Mouse (Mus musculus) gonadal fat pad, adult 2 months (tissue): Measurements from ENCODE around the gene Vmn2r11. TPM values are rescaled to one million over a fixed set of nuclear protein-coding genes. Genes with fewer than 3 reads are reported as not detected.
"Not testable (repeated sequence)": the region's sequence is repeated elsewhere in the genome, so short reads cannot be mapped to it uniquely, and the experiment has no call there.

Source experiments
- DNase-seq: peaks from one replicate; pipeline ENCODE4 v3.0.0-alpha.2; 2012; ENCODE audit warnings: low read depth
- polyA plus RNA-seq: library from polyadenylated mRNA; depleted of rRNA; stranded (reverse); fragments of >200 nt; gene quantifications from 2 replicates; pipeline ENCODE4 v1.2.3, GENCODE M21; 2012; rRNA removed

Vmn2r11 gene
- polyA plus RNA-seq: not detected in 2 replicates

DNA sequence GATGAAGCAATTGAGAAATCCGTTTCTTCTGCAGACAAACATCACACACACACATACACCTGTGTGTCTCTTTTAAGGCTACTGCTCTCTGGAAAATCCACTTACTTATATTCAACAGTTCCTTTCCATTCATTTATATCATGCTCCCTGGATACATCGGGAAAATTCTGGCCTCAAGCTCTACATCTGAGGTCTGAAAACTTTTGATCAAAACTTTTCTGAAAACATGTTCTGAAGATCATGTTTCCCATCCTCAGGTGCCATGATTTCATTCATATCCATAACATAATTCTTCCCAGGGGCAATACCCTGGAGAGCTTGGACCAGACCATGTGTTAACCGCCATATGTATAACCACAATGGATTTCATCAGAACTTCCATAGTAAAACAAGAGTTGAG lies at the start of gene Vmn2r11:
Vmn2r11 (minus strand) TSS at position 101 of the 400 bp plus-strand sequence.
- not testable (repeated sequence) for DNase-seq

DNA sequence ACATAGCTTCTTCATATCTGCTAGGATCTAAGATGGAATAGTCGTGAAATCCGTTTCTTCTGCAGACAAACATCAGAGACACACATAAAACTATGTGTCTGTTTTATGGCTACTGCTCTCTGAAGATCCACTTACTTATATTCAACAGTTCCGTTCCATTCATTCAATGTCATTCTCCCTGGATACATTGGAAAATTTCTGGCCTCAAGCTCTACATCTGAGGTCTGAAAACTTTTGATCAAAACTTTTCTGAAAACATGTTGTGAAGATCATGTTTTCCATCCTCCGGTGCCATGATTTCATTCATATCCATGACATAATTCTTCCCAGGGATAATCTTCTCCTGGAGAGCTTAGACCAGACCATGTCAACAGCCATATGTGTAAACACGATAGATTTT lies 38.5 kb upstream of the Vmn2r11 start, which contains the start of gene Vmn2r12:
Vmn2r12 (minus strand) TSS at position 101 of the 400 bp plus-strand sequence.
- DNase-seq: not testable (repeated sequence)

DNA sequence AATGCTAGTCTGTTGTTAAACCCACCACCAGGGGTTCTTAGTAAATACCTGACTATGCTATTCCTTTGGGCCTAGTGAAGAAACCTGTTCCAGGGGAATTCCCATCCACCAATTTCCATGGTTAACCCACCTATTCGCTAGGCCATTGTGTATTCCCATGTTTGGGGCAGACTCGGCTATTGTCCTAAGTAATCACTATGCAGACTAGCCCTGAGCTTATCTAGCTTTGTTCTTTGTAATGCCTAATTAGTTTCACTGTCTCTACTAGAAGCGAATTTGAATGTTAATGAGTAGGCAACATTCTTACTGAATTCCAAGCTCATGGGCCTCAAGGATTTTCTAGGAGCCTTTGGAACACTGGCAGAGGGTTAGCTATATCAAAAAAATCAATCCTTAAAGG lies 37.1 kb upstream of the Vmn2r11 start:
- DNase-seq: not testable (repeated sequence)

DNA sequence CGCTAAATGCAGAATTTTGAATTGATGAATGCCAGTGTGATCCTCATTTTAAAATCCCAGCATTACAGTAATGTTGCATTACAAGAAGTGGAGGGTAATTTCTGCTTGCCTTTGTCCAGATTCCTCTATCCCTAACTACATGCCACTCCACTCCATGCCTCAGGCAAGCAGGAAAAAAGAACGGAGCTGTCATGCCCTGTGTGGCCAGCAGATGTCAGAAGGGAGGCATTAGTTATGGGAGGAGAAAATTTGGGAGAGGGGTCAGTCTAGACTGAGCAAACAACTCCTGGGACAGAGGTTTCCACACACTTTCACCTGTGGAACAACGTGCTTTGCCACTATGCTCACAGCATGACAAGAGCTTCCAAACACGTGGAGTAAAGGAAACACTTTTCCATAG lies 12.6 kb upstream of the Vmn2r11 start:
- not testable (repeated sequence) for DNase-seq

DNA sequence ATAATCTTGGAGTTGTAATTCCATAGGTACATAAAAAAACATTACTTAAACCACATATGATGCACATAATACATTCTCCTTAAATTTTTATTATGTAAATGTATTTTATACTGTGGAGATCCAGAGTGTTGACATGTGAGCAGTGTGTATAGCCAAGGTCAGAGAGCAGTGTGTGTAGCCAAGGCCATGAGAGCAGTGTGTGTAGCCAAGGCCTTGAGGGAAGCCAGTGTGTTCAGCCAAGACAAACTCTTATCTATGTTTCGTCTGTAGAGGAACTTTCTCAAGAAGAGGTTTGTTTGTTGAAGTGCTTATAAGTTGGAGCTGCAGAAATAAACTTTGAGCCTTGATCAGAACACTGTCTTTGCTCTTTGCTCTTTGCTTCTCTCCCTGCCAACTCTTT lies 4.1 kb downstream of the Vmn2r11 start:
- peak; percentile 12 for DNase-seq

DNA sequence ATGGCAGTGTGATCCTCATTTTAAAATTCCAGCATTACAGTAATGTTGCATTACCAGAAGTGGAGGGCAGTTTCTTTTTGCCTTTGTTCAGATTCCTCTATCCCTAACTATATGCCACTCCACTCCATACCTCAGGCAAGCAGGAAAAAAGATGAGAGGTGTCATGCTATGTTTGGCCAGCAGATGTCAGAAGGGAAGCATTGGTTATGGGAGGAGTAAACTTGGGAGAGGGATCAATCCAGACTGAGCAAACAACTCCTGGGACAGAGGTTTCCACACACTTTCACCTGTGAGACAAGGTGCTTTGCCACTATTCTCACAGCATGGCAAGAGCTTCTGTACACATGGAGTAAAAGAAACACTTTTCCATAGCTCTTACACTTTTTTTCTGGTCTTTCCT lies 26.8 kb downstream of the Vmn2r11 start:
- no peak for DNase-seq

DNA sequence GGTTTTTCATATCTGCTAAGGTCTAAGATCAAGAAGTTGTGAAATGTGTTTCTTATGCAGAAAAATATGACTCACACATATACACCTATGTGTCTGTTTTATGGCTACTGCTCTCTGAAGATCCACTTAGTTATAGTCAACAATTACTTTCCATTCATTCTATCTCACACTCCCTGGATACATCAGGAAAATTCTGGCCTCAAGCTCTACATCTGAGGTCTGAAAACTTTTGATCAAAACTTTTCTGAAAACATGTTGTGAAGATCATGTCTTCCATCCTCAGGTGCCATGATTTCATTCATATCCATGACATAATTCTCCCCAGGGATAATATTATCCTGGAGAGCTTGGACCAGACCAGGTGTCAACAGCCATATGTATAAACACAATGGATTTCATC lies 52.9 kb downstream of the Vmn2r11 start, which contains the start of gene Vmn2r10:
Vmn2r10 (minus strand) TSS at position 101 of the 400 bp plus-strand sequence.
- DNase-seq: not testable (repeated sequence)

Other genes starting within 250 kb of the Vmn2r11 start
- gene Vmn2r9, start 207.0 kb downstream of the Vmn2r11 start, polyA plus RNA-seq: not detected in 2 replicates
- gene Vmn2r10, start 53.0 kb downstream of the Vmn2r11 start, polyA plus RNA-seq: not detected in 2 replicates
- not detected in 2 replicates for gene Vmn2r12, start 38.4 kb upstream of the Vmn2r11 start, polyA plus RNA-seq
- gene Vmn2r13, start 132.6 kb upstream of the Vmn2r11 start, polyA plus RNA-seq: not detected in 2 replicates
- not detected in 2 replicates for gene Vmn2r14, start 165.1 kb upstream of the Vmn2r11 start, polyA plus RNA-seq
- not detected in 2 replicates for gene Vmn2r15, start 238.1 kb upstream of the Vmn2r11 start, polyA plus RNA-seq